ENCODE assay signal across 20 mouse cellular contexts in the genomic region with DNA sequence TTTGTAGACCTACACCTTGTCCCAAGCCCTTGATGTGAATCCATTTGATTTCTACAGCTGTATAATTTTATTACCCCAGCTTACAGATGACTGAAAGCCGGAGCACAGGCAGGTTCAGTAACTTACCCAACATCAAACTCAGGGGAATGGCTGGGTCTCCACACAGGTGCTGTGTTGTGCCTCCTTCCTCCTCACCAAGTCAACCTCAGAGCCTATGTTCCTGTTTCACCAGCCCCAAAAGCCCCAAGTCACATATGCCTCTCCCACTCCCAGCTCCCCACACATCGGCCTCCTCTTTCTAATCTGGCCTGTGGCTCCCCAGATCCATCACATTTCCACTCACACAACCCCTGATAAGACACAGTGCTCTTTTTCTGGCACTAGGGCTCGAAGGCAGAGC. TPM values are rescaled to one million over a fixed set of nuclear protein-coding genes. Genes with fewer than 3 reads are reported as not detected.
DNase-seq lines count a peak whose midpoint lies in the region; ATAC-seq and TF ChIP-seq lines count a peak whose summit lies in the region.
"Had no signal": no experiment of that assay in that cellular context is flagged by ENCODE, and none has a peak within 500 bp of the region (broad histone marks: within the 10 kb centered on the region; RNA-seq: fewer than 3 reads in every experiment).

No protein-coding gene starts in this region.

- DNase-seq in forebrain, postnatal 0 days, result no peak
- no peak for DNase-seq in kidney, adult 8-10 months
- peak; percentile 29 to 31 for DNase-seq in spleen, postnatal 36 days (ENCODE audit: low spot score in 2 of 2)
- no peak for DNase-seq in spleen, adult 12 weeks (ENCODE audit: low spot score)
- DNase-seq in cerebellum, adult 8-10 months, result no peak
- DNase-seq in cerebellum, adult 9-10 months, result no peak
- DNase-seq: adrenal gland, adult 2 months; cerebellum, postnatal 10 days; gastrocnemius, postnatal 25 days; kidney, adult 11 months had no signal

- peak overlapping the region; percentile 80 for H3K4me2 ChIP-seq in forebrain, postnatal 0 days (ENCODE audit: low read depth)
- no peak overlapping the region for H3K4me2 ChIP-seq in forebrain, embryonic 12.5 days
- peak overlapping the region; percentile 13; the same call in 1 of the 2 replicates for H3K4me2 ChIP-seq in kidney, embryonic 15.5 days

- H3K4me1 ChIP-seq in forebrain, postnatal 0 days (ENCODE audit: insufficient read depth), result 0 out of 2 replicates have a peak, but pooled peaks cover 4% of the 10 kb centered on the region
- peaks cover 16% of the 10 kb centered on the region for H3K4me1 ChIP-seq in forebrain, embryonic 12.5 days
- peaks cover 29% of the 10 kb centered on the region for H3K4me1 ChIP-seq in kidney, embryonic 15.5 days

- H3K27me3 ChIP-seq in forebrain, postnatal 0 days (ENCODE audit: insufficient read depth, low read length), result no peaks in the 10 kb centered on the region
- peaks cover 12% of the 10 kb centered on the region for H3K27me3 ChIP-seq in forebrain, embryonic 12.5 days
- H3K27me3 ChIP-seq in kidney, embryonic 15.5 days, result no peaks in the 10 kb centered on the region
- H3K27me3 ChIP-seq: limb, embryonic 12.5 days; neural tube, embryonic 12.5 days had no signal

- no peak overlapping the region for H3K27ac ChIP-seq in forebrain, postnatal 0 days (ENCODE audit: low read depth, low read length)
- no peak overlapping the region for H3K27ac ChIP-seq in forebrain, embryonic 12.5 days
- H3K27ac ChIP-seq in kidney, embryonic 15.5 days, result no peak overlapping the region
- H3K27ac ChIP-seq: embryonic facial prominence, embryonic 10.5 days; hindbrain, embryonic 13.5 days; left cerebral cortex, adult 2 months; limb, embryonic 12.5 days; liver, embryonic 15.5 days; neural tube, embryonic 12.5 days; stomach, postnatal 0 days had no signal

- TF ChIP-seq CTCF in forebrain, postnatal 0 days (IDR thresholded peaks at IDR 0.05; ENCODE audit: low read depth), result no peak

- H3K9ac ChIP-seq in forebrain, postnatal 0 days, result no peak overlapping the region
- H3K9ac ChIP-seq in forebrain, embryonic 12.5 days, result no peak overlapping the region
- H3K9ac ChIP-seq in kidney, embryonic 15.5 days, result no peak overlapping the region
- H3K9ac ChIP-seq: hindbrain, embryonic 13.5 days; limb, embryonic 12.5 days; liver, embryonic 15.5 days; neural tube, embryonic 12.5 days had no signal

- WGBS in forebrain, postnatal 0 days, result 95% methylated on average over 3 of the region's 3 CpGs
- 90% methylated on average over 3 of the region's 3 CpGs for WGBS in forebrain, embryonic 12.5 days
- 76% methylated on average over 3 of the region's 3 CpGs for WGBS in kidney, embryonic 15.5 days

- H3K36me3 ChIP-seq in forebrain, postnatal 0 days (ENCODE audit: insufficient read depth), result no peaks in the 10 kb centered on the region
- H3K36me3 ChIP-seq in forebrain, embryonic 12.5 days (replicated peaks), result no peaks in the 10 kb centered on the region
- 0 out of 2 replicates have a peak, but pooled peaks cover 6% of the 10 kb centered on the region for H3K36me3 ChIP-seq in kidney, embryonic 15.5 days
- H3K36me3 ChIP-seq: embryonic facial prominence, embryonic 10.5 days; hindbrain, embryonic 13.5 days; limb, embryonic 12.5 days; liver, embryonic 15.5 days; neural tube, embryonic 12.5 days had no signal

- H3K4me3 ChIP-seq in forebrain, postnatal 0 days (ENCODE audit: low read depth, low read length), result no peak overlapping the region
- H3K4me3 ChIP-seq in forebrain, embryonic 12.5 days (replicated peaks), result no peak overlapping the region
- H3K4me3 ChIP-seq in kidney, embryonic 15.5 days (replicated peaks), result no peak overlapping the region
- H3K4me3 ChIP-seq: embryonic facial prominence, embryonic 10.5 days; limb, embryonic 12.5 days; liver, embryonic 15.5 days; megakaryocyte, embryonic 14.5 days; neural tube, embryonic 12.5 days had no signal

- ATAC-seq in forebrain, postnatal 0 days, result no peak
- ATAC-seq in forebrain, embryonic 12.5 days (ENCODE audit: low FRiP score), result no peak
- ATAC-seq in kidney, embryonic 15.5 days (replicated peaks; ENCODE audit: low FRiP score), result no peak

- no peaks in the 10 kb centered on the region for H3K9me3 ChIP-seq in forebrain, postnatal 0 days (ENCODE audit: low read length)
- no peaks in the 10 kb centered on the region for H3K9me3 ChIP-seq in forebrain, embryonic 12.5 days
- no peaks in the 10 kb centered on the region for H3K9me3 ChIP-seq in kidney, embryonic 15.5 days (replicated peaks)
- H3K9me3 ChIP-seq: embryonic facial prominence, embryonic 10.5 days; hindbrain, embryonic 13.5 days; limb, embryonic 12.5 days; liver, embryonic 15.5 days; megakaryocyte, embryonic 14.5 days; neural tube, embryonic 12.5 days had no signal

RNA-seq across cellular contexts. Expression of a gene that starts 2.6 kb away (rescaled TPM):
- total RNA-seq in forebrain, postnatal 0 days (2014; rRNA removed), result 56.6 and 69.6 TPM in 2 replicates
- 34.4 and 35.0 TPM in 2 replicates for polyA plus RNA-seq in forebrain, postnatal 0 days (2015; fragmentation: Nextera tagmentation; extraction: Ambion mirVana)
- polyA plus RNA-seq in forebrain, embryonic 12.5 days (2016; fragmentation: Nextera tagmentation; extraction: Ambion mirVana), result 22.8 and 23.6 TPM in 2 replicates
- polyA plus RNA-seq in kidney, embryonic 15.5 days (2015; fragmentation: Nextera tagmentation; extraction: Ambion mirVana), result 36.0 and 39.9 TPM in 2 replicates

Comparison
In these comparisons a context has a peak if more than half of its experiments do, and no peak if none do; other contexts are left out.
1. DNase-seq: peak in spleen, postnatal 36 days (2 of 2); none in forebrain, postnatal 0 days (single experiment), kidney, adult 8-10 months (0 of 2), spleen, adult 12 weeks (single experiment), cerebellum, adult 8-10 months (single experiment) and cerebellum, adult 9-10 months (single experiment).